Mouse (Mus musculus) B cell, adult 67 days (primary cell): ENCODE results near the gene Ttc1. TPM values are rescaled to one million over a fixed set of nuclear protein-coding genes. Genes with fewer than 3 reads are reported as not detected.

ENCODE experiments used
- total RNA-seq, 2 experiments: library from RNA; stranded (reverse); gene quantifications; 4 replicates each; pipeline ENCODE4 v1.2.4; 2023

Gene Ttc1
- 10 to 100 TPM; 48.7 to 55.9 TPM for total RNA-seq

GRCm38 (mm10) chr11:43747233-43748226, at the start of gene Ttc1:
Gene Ttc1 (minus strand): TSS chr11:43748008.

GRCm38 (mm10) chr11:43681472-43682414, 66.1 kb downstream of the Ttc1 start, which contains the start of gene Pwwp2a:
Gene Pwwp2a (plus strand): TSS chr11:43681998.

Other genes starting within 250 kb of the Ttc1 start
- gene Ccnjl, start 219.2 kb downstream of the Ttc1 start, total RNA-seq: not detected
- gene 4933415A04Rik, start 161.0 kb downstream of the Ttc1 start, total RNA-seq: not detected
- not detected for gene Fabp6, start 146.5 kb downstream of the Ttc1 start, total RNA-seq
- gene Pwwp2a, start 66.0 kb downstream of the Ttc1 start, total RNA-seq: 10 to 100 TPM; 72.8 to 77.2 TPM
- gene Adra1b, start 153.2 kb upstream of the Ttc1 start, total RNA-seq: not detected